Mouse (Mus musculus): ENCODE data around the gene 1600002K03Rik.

DNA sequence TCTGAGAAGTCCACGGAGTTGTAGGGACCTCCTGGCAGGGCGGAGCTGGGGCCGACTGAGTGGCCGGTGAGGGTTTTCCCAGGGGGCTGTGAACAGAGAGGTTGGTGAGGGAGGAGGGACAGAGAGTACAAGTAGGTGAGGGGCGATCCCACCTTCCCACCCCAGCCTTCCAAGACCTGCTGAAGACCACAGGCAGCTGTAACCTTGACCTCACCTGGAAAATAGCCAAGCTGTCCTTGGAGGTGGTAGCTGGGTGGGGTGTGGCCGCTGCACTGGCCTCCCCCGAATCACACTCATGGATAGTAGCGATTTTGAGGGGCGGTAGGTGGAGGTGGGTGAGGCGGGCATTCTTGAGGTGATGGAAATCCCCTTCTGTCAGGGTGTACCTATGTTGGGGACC lies 37.6 kb upstream of the 1600002K03Rik start:
- TF ChIP-seq CTCF (IDR thresholded peaks at IDR 0.05) (no peak), POLR2A (IDR thresholded peaks at IDR 0.05; ENCODE audit: insufficient read depth, low read depth, low read length) (no peak), EP300 (IDR thresholded peaks at IDR 0.05; ENCODE audit: insufficient read depth, low read depth, low read length) (no peak)
